Mouse (Mus musculus): ENCODE measurements around the gene Ube4b.
"Not testable (repeated sequence)": the region's sequence is repeated elsewhere in the genome, so short reads cannot be mapped to it uniquely, and the experiment has no call there.

The Ube4b gene

DNA sequence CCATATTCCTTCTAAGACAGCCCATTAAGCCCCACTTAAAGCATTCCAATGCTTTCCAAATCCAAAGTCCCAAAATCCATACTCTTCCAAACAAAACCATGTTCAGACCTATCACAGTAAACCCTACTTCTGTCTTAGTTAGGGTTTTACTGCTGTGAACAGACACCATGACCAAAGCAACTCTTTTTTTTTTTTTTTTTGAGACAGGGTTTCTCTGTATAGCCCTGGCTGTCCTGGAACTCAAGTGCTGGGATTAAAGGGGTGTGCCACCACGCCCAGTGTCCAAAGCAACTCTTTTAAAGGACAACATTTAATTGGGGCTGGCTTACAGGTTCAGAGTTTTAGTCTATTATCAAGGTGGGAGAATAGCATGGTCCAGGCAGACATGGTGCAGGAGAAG is 5.3 kb upstream of the Ube4b start:
- DNase-seq (ENCODE audit: low spot score in 2 of 2): not testable (repeated sequence)

GRCm38 (mm10) chr4:149429592-149429991 is 3.0 kb upstream of the Ube4b start:
- peak in 1 of 2 experiments; percentile 24 for DNase-seq (ENCODE audit: low spot score in 2 of 2)

DNA sequence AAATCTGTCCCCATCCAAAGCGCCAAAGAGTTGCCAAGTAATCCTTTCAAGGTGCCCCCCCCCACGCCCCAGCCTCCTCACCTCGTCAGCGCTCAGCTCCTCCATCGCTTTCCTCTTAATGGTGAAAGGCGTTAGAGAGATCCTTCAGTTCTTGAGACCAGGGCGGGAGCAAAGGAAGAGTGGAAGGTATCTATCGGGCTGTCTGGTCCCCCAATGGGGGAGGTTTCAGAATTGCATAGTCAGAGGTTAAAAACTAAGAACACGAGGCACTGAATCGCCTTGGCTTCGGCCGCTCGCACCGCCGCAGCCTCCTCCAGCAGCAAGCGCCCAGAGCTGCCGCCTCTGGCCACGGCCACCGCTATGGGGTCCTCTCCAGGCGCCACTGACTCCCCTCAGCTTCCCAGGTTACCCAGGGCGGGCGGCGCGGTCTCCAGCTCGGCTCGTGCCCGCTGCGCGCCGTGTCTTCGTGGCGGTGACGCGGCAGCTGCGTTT is 702 bp downstream of the Ube4b start:
- peak in 1 of 2 experiments; percentile 41 for DNase-seq (ENCODE audit: low spot score in 2 of 2)

DNA sequence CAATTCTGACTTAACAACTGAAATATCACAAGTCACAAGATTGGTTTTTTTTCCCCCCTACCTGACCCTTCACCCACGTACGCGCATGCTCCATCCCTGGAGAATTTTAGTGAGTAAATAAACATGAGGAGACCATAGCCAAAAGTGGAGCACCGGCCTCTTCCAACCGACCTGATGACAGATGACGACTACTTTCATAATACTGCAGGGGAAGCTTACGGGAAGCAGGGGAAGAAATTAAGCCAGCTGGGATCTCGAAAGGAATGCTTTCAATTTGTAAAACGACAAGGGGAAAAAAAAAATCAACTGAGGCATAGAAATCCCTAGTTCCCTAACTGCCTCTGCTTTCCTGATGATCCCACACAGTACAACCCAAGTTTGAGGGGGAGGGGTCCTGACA is 1.8 kb downstream of the Ube4b start:
- DNase-seq (ENCODE audit: low spot score in 2 of 2): no peak

DNA sequence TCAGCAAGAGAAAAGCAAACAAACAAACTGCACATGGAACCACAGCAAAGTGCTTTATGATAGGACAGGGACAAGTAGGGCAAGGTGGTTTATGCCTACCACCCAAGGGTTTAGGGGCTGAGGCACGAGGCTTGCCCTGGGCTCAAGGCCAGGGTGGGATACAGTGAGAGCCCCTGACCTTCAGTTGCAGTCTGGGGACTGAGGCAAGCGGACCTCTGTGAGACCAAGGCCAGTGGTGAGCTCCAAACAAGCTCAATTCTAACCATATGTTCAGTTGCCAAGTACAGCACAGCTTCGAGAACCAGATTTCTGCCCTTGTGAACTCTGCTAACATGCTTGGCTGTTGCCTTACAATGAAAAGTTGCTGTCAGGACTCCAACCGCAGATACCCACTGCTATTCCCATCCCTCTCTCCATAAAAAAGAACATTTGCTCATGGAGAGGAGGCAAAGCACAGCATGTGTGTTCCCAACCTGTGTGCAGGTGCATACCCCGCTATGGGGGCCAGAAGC is 8.6 kb downstream of the Ube4b start:
- no peak for DNase-seq (ENCODE audit: low spot score in 2 of 2)

DNA sequence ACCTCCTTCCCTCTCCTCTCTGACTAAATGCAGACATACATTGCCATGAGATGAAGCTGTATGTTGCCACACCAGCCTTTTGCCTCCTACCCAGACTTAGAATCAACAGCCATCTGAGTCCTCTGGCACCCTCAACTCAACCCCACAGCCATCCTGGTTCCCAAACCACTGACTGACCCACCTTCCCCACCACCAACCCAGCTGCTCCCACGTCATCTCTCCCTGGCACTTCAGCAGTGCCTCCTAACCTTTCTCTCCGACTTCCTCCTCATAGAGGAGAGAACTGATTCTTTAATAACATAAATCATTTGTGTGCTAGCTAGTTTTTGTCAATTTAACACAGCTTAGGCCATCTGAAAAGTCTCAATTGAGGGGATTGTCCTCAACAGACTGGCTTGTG is 9.6 kb downstream of the Ube4b start:
- no peak for DNase-seq (ENCODE audit: low spot score in 2 of 2)

- DNase-seq (ENCODE audit: low spot score in 2 of 2): no peak
These were observed 10.1 kb downstream of the Ube4b start for GRCm38 (mm10) chr4:149416417-149416816.

DNA sequence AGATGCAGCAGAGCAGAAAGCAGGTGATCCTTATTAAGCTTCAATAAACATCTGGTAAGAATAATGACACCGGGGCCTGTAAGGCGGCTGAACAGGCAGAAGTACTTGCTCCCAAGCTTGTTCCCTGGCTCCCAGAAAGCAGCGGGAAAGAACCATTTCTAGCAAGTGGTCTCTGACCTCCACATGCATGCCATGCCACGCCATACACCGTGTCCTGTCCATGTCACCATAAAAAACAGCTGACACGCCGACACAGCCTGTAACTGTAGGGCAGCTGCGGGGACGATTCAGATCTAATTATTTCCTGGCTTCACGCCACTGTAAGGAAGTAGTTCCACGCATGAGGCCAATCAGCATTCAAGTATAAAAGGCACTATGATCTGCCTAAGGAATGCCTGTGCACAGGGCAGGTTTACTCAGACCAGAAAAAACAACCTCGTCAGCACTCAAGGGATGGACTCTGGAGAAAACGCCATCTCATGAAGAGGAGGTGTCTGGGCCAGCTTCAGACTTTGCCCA is 10.8 kb downstream of the Ube4b start:
- no peak for DNase-seq (ENCODE audit: low spot score in 2 of 2)

GRCm38 (mm10) chr4:149414259-149414658 is 12.3 kb downstream of the Ube4b start:
- DNase-seq (ENCODE audit: low spot score in 2 of 2): no peak

DNA sequence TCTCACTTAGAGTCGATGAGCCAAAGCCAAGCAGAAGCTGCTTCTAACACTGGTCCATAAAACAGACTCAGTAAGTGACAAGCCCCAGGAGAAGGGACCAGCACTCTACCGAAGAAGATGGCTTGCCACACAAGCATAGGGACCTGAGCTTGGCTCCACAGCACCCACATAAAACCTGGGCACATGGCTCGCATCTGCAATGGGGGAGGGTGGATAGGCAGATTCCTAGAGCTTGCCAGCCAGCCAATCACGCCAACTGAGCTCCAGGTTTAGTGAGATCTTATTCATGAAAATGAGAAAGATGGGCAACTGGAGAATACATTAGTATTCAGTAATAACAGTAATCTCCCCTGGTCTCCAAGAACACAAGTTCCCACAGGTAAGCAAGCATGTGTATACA is 16.8 kb downstream of the Ube4b start:
- no peak for DNase-seq (ENCODE audit: low spot score in 2 of 2)

DNA sequence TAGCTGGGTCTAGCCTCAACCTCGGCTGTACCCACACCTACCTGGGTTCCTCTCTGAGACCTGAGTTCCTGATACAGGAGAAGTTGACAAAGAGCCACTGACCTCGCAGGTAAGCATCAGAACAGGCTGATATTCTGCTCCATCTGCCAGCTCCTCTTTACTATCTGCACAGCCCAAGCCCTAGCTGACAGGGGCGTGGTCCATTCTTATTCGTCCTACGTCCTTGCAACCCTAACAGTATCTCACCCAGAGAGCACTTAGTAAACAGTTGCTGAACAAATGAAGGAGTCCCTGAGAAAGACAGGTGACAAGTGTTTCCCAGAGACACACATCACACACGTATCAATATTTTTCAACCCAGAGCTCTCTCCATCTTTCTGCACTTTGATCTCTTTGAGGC is 18.2 kb downstream of the Ube4b start:
- no peak for DNase-seq (ENCODE audit: low spot score in 2 of 2)

DNA sequence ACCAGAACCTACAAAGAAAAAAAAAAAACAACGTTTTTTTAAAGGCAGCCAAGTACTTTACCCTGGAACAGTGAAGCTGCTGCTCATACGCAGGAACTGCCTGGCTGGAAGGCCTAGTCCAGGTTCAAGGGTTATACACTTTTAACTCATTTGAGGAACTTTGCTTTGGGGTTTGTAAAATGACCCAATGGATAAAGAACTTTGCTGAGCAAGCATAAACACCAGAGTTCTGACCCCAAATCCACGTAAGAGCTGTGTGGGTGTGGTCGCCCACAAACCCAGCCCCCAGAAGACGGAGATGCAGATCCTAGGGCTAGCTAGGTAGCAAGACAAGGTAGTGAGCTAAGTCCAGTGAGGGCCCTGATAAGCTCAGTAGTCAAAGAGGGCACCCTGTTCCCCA is 19.1 kb downstream of the Ube4b start:
- DNase-seq (ENCODE audit: low spot score in 2 of 2): no peak

DNA sequence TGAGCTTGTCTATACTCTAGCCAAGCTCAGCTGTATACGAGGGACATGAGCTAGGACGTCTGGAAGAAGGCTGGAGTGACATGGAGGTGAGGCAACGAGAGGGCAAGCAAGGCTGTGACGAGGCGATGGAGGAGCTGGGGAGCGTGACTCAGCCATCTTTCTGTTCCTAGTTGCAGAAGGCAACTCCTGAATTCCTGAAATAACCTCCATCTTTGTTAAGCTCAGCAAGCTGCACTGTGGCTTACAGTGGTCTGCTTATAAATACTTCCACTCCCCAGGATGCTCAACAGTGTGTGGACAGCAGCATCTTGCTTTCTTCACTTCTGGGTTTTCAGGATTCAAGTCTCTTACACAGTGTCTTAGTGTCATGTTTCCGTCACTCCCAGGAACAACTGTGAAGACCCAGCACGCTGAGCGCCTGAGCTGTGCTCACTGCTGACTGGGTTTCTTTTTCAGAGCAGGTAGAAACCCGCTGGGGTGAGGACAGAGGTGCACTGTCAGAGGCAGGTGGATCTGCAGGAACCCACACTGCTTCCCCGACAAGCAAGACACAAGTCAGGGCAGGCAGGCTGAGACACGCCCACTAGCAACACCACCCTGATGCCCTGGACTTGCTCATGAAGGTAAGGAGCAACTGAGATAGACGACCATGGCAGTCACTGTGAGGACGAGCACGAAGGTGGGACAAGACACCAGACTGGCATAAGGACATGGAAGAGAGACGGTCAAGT is 20.7 kb downstream of the Ube4b start:
- no peak for DNase-seq (ENCODE audit: low spot score in 2 of 2)

DNA sequence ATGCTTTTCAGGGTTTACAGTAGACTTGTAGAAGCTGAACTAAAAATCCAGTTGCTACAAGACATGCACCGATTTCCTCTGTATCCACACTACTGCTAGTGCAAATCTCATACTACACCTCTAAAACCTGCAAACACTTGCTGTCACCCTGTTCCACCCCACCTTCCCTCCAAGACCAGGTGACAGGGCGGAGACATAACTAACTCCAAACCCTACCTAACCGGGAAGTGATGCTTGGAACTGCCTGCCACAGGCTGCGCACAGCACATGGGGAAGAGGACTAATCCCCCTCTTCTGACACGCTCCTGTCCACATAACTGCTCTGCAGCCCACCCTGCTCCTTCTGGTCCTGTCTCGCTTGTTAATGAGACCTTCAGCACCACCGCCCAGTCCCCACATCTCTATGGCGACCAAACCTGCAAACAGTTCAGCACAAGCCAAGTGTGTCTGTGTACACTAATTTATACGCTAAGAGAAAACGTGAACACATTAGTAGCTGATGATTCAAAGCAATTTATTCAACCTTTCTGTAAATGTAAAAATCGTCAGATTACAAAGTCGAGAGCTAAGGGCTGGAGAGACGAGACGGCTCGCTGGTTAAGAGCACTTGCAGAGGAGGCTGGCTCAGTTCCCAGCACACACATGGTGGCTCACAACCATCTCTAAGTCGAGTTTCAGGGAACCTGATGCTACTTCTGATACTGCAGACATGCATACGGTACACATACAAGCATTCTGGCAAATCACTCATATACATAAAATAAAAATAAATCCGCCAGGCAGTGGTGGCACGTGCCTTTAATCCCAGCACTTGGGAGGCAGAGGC is 21.7 kb downstream of the Ube4b start:
- no peak for DNase-seq (ENCODE audit: low spot score in 2 of 2)

DNA sequence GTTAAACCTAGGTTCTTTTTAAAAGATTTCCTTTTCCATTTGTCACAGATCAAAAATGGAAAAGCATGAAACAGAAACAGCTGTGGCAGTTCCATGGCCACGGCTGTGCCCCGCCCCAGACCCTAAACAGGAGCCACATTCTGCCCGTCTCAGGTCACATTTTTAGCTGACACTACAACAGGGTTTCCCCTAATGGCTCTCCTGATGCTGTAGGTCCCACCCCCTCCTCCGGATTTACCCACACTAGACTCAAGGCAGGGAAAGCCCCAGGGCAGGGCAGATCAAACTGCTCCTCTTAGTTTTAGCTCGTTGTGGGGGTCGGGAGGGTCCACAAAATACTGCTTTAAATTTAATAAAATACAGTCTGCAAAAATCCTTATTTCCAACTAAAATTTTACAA is 23.5 kb downstream of the Ube4b start:
- no peak for DNase-seq (ENCODE audit: low spot score in 2 of 2)

DNA sequence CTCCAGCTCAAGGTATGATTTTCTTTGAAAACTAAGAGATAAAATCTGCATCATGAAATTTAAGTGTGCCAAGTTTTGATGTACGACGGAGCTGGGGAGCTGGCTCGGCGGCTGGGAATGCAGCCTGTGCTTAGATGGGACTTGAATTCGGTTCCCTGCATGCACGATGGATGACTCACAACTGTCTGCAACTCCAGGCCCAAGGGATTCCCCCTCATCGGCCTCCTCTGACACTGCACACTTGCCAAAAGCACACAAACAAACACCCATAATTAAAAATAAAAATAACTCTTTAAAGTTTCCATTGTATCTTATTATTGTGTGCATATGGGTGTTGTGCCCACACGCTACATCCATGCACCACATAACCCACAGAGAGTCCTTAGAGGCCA is 25.0 kb downstream of the Ube4b start:
- DNase-seq (ENCODE audit: low spot score in 2 of 2): no peak

- no peak for DNase-seq (ENCODE audit: low spot score in 2 of 2)
These were observed 25.5 kb downstream of the Ube4b start for GRCm38 (mm10) chr4:149400878-149401590.

DNA sequence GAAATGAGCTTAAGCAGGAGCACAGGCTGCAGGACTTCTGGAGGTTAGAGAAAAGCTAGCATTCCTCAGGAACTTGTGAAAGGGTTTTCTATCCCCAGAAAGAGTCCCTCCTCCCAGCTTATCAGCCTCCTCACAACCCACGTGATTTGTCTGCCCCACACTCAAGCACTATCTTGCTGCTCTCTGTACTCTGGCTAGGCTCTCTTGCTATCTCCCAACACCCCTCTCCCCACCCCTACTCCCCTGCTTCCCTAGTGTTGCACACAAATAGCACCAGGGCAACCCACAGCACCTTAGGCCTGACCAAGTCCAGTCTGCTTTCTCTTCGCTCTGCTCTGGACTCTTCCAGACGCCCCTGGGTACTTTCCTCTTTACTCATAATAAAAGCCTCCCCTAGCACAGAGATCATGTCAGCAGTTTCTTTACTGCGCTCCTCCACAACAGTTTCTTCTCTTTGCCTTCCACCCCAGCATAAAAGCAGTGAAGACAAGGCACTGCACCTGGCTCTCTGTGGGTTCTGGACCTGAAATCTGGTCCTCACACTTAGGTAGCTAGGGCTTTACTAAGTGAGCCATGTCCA is 27.1 kb downstream of the Ube4b start:
- no peak for DNase-seq (ENCODE audit: low spot score in 2 of 2)

- DNase-seq (ENCODE audit: low spot score in 2 of 2): no peak
These were observed 28.3 kb downstream of the Ube4b start for GRCm38 (mm10) chr4:149398181-149398735.

DNA sequence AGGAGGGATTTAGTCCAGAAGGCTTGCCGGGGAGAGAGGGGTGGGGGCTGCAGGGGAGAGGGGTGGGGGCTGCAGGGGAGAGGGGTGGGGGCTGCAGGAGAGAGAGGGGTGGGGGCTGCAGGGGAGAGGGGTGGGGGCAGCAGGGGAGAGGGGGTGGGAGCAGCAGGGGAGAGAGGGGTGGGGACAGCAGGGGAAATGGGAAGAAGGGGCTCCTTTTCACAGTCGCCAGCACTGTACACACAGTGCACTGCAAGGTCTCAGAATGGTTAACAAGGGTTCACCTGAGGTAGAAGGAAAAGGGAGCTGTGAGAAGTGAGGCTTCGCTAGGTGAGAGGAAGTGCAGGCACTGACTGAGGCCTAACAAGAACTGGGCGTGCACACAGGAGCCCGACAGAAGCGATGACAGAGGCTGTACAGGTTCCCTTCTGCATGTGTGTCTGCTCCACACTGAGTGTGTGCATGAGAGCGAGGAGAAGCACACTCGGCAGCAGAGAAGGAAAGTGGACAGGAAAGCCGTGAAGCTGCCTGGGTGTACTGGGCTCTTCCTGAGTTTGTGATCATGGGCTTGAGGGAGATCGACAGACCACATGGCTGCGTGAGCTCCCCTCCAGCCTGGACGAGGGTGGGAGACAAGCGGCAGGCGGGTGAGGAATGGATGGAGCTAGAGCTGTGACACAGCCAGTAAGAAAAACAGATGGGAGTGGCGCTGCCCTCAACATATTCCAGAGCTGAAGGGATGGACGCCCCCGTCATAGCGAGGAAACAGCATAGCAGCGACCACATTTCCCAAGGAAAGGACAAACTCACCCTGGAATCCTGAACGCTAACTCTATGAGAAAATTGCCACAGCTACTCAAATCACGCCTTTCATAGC is 29.9 kb downstream of the Ube4b start:
- no peak for DNase-seq (ENCODE audit: low spot score in 2 of 2)

All from cerebellum, postnatal 4 days (tissue).